Mouse (Mus musculus) layer of hippocampus, adult 9-10 months (tissue): ENCODE measurements around the gene Hdc.

Experiments used
- DNase-seq: peaks from one replicate; pipeline ENCODE4 v3.0.0; 2022; ENCODE audit warnings: low spot score

Hdc gene

DNA sequence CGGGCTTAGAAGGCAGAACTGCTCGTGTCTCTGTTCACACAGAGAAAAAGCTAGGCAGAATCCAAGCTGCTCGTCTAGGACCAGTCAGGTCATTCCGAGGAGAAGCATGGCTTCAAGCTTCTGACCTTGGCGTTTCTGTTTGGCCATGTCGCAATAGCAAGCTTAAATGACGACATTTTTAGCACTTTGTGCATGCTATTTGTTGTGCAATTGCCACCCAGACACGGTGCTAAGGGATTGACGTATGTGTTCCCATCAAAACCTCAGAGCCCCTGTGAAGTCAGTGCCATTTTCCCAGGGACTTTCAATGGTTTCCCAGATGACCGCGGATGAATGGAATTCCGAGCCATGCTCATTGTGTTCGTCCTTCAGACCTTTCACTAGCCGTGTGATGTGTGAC is 18.6 kb downstream of the Hdc start:
- no peak for DNase-seq

DNA sequence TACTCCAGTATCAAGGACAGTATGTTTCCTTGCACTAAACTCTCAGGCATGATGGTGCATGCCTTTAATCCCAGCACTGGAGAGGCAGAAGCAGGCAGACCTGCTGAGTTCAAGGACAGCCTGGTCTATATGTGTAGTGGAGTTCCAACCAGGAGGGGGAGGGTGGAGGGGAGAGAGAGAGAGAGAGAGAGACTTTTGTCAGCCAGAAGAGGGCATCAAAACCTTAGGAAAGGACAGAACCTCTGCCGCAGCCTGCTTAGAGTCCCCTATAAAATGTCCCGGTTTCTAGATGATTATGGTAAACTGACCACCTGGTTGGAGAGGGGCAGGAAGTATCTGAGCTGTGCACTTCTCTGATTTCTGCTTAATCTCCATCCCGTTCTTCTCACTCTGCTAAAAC is 20.1 kb downstream of the Hdc start:
- no peak for DNase-seq

DNA sequence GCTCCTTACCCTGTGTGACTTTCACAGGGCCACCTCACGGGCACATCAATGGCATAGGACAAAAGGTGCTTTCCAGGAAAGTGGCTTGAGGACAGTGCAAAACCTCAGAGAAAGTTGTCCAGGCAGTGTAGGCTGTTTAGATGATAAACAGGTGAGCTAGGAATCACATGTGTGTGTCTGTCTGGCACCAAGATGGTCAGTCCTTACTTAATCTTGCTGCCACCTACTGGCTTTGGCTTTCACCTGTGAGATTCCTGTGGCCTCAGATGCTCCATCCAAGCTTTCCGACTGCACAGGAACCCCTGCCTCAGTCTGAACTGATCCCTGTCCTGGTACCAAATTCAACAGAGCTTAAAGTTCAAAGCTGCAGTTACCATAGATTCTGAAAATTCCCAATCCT is 20.7 kb downstream of the Hdc start:
- DNase-seq = no peak

DNA sequence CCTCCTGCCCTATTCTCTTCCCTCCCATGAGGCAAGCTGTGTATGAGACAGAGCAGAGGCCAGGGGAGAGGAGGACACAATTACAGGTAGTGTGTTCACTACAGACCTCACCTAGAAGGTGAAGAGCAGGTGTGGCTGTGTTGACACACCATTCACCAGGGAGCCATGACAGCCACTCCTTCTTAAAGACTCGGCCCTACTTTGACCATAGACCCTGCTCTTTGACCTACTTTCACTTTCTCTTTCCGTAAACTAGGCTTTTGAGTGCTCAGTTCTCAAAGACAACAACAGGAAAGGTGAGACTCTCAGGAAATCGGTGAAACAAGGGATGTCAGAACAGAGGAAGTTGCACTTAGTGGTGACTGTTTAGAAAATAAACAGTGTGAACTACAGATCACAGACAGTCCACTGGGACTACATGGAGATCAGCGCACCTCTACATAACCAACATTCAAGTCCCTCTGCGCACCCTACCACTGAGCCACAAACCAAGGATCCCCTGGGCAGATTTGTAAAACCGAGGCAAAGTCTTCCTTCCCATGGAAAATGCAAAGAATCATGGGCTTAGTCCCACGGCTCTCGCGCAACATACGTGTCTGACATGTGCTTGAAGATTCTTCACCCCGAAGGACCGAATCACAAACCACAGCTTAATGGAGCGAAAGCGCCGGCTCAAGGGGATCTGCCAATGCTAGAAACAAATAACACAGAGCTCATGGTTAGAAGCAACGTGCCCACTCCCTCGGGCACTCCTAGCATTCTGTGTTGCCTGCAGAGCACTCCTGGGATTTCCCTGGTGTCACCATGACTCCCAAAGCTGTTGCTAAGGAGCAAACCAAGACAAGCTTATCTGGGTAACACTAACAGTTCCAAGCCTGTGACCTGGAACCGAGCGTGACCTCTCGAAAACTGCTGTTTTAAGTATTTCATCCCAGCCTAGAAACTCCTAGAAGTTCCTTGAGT is 21.5 kb downstream of the Hdc start:
- DNase-seq = no peak

DNA sequence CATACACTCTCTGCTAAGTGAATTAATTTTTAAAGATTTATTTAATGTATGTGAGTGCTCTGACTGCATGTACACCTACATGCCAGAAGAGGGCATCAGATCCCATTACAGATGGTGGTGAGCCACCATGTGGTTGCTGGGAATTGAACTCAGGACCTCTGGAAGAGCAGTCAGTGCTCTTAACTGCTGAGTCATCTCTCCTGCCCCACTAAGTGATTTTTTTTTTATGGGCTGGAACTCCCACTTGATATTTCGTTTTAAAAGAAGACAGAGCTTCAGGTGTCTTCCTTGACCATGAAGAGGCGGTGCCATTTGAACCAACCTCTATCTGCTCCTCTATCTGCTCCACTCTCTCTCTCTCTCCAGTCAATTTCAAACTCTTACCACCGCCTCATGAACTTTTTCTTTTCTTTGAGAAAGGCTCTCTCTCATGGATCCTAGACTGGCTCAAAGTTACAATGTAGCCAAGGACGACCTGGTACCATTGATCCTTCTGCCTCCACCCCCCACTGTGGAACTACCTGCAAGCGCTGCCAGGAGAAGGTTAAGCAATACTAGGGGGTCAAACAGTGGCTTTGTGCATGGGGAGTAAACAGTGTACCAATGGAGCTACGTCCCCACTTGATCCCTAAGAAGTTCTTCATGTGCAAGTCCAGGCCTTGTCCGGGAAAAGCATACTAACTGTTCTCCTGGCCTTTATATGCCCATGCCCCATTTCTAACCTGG is 22.6 kb downstream of the Hdc start:
- DNase-seq = no peak

DNA sequence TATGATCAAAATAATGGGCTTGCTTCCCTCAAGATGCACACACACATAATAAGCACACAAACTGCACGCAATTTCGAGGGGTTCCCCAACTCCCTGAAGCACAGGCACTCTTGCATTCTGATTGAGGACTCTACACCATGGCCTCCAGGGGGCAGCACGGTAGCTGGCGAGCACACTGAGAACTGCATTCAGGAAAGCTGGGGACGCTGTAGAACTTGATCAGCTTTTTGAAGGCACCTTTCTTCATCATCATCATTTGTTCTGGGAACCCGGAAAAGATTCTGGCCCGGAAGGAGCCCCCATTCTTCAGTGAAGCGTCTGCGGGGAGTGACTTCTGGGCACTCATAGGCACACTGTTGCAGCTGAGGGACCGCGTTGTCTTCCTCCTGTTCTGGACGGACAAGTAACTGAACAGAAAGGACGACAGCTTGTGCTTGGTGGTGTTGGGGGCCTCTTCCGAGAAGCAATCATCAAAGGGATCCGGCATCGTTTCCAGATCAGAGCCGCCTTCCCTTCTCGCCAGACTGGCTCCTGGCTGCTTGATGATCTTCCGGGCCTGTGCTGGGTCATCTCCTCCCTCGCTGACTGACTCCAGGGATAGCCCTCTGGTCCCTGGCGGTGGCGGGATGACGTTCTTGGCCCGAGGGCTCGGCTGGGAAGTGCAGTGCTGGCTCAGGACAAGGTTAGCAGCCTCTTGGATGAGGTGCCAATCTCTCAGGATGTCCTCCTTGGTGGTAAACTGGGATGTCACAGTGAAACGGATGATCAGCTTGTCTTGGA is 25.1 kb downstream of the Hdc start:
- peak; percentile 41 for DNase-seq

DNA sequence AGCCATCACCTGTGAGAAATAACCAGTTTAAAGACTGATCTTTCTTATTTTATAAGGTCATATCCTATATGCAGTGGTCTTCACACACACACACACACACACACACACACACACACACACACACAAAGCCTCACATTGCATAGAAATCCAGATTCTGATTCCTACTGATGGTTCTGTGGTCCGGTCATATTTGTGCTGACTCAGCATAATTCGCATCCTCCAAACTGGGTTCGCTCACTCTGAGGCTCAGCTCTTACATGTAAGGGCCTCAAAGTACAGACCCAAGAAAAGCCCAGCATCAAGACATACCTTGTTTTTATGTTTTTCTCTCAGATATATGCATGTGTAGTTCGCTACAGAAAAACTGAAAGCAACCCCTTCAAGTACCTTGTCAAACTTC is 27.8 kb downstream of the Hdc start:
- no peak for DNase-seq

DNA sequence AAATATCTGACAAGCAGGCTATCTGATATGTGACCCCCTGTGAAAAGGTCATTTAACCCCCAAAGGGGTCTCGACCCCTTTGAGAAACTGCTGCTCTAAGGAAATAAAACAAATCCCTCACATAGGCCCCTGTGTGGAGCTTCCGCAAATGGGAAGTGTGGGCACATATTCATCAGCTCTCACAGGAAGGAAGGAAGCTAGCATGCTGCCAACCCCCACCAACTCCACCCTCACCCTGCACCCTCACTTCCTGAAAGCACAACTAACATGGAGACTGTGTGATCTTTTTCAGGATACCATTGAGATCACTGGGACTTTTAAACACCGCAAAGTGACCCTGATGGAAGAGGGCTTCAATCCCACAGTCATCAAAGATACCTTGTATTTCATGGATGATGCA is 31.6 kb downstream of the Hdc start:
- DNase-seq = no peak

DNA sequence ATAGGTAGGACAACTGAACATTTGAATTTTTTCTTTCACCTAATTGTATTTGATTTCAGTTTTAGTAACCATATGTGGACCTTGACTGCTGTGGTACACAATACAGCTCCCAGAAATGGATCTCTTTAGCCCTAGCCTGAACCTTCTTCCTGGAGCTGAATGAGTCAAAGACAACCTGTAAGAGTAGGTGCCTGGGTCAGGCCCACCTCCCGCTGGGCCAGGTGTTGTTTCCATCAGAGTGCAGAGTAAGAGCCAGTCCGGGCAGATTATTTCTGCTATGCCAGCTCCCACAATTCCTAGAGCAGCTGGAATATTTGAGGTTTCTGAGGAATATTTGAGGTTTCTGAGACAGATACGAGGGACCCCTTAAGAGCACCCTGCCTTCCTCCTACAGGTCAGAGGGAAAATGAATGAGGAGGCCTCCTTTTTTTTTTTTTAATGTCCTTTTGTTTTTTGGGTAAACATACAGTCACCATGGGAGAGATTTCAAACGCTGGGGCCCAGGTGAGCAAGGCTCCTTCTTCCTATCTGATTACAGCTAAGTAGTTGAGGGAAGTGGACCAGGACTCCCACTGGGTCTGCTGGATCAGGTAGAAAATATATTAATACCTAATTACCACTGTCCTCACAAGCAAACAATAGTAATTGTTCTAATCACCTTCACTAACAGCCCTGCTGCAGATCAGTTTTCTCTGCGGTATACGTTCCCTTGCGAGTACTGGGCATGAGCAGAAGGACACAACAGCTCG is 34.3 kb downstream of the Hdc start:
- DNase-seq = no peak

DNA sequence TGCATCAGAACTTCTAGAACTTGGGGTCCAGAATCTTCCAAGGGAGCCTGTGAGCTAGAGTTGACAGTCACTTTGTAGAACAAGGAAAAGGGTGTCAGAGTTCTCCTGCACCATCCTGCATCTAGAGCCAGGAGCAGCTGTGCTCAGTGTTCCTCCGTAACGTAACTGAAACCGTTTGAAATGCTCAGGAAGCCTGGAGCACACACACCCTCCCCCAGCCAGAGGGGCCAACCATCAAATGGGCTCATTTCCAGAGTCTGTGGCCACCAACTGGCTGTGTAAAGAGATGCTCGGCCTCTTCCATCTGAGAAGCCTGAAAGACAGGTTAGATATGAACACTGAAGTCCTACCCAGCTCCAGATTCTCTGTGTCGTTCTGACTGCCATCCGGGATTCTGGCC is 35.1 kb downstream of the Hdc start:
- DNase-seq = no peak

DNA sequence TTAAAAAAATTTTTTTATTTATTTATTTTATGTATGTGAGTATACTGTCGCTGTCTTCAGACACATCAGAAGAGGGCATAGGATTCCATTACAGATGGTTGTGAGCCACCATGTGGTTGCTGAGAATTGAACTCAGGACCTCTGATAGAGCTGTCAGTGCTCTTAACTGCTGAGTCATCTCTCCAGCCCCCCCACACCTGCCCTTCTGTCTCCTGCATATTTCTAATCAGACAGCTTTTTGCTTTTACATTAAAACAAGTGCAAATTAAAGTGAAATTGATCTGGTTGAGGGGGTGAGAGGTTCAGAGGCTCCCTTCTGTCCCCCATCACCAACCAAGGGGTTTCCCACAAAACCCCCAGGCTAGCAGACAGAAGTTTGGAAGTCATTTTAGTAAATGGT is 39.8 kb downstream of the Hdc start:
- no peak for DNase-seq

DNA sequence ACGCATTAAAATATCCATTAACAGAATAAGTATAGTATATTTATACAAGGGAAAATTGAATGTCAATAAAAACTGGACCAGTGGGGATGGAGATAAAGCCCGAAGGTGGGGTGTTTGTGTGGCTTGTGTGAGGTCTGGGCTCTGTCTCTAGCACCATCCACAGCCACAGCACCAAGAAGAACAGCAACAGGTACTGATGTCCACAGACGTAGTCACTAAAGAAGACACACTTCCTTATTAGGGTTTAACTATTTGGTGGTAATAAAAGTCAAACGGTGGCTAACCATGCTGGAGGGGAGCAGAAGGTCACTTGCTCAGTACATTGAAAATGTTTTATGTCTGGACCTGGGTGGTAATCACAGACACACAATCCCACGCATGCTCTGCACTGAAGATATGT is 41.7 kb downstream of the Hdc start:
- no peak for DNase-seq

DNA sequence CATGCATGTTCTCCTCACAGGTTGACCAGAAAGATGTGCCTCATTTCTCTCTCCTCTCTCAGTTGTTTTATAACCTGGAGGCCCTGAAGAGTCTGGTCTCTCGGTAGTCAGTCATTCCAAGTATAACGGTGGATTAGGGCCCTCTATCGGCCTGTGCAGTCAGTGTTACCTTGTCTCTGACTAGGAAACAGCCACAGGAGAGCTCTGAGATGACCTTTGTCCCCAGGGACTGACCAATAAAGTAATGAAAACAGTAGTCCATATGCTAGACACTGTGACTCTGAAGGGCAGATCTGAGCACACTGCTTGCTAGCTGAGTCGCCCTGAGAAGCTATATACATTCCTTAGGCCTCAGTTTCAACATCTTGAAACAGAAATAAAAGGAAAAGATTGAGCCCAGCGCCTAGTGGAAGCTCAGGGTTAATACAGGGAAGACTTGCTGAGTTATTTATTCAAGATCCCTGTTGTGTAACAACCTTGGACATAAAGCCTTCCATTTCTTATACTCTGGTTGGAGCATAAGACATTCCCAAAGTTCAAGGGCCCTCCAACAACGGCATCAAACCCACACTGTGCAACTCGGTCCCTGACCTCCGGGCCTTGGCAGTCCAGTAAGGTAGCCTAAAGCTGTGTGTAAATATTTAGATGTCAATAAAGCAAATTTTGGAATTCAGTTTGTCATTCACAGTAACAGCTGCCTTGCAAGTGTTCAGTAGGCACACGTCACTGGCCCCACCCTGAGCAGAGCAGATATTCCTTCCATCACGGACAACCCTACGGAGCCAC is 43.5 kb downstream of the Hdc start:
- no peak for DNase-seq

DNA sequence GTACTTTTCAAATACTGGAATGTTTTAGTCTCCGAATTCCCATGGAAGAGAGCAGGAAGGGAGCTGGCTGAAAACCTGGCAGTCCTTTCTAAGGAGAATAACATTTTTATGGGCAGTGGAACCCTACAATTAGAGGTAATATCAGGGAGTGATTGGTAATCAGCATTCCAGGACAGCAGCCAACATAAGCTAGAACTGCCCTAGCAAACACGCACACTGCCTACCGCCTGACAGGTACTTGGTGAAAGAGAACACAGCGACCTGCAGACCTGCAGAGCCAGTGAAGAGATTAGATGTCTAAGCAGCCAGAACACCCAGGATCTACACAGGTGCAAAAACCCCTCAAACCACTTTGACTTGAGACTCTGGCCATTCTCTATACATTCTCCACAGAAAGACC is 46.4 kb downstream of the Hdc start:
- no peak for DNase-seq

DNA sequence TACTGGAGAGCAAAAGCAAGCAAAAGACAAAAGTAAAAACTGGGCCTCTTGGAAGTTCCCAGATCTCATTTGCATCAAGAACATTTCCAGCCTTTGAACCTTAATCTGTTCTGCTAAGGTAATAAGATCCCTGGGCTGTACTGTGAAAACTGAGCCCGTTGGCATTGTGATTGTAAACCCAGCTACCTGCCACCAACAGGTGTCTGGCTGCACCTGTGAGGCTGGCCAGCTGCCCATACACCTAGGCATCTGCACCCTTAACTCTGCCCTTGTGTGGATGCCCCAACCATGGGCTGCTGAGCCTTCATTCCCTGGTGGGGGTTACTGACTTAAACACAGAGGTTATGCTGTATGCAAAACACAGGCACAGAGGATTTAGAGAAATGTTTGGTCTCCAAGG is 46.9 kb downstream of the Hdc start:
- DNase-seq = no peak

DNA sequence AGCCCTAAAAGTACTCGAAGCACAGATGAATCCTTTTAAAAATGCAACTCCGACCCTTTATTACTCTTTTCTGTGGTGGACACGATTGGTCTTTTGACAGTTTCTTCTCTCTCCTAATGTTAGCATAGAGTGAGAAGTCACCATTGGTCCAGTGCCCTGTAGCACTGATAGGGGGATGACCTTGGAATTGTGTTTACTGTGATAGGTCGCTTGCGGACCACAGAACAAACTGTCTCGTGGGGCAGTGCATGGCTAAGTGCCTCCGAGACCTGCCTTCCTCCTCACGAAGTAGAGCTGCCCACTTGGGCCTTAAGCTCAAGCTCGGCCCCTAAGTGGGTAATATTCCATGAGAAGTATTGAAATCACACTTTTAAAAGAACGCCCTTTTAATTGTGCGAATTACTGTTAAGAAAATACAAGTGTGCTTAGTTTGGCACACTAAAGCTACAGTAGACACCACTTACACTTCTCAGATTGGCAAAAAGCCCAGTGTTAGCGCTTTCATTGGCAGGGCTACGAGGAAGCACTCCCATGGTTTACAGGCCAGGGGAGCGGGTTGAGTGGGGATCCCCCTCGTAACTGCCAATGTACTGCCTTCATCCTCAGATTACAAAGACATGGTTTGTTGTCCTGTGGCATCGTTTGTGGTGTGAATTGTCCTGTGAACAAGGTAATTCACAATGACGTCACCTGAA is 55.5 kb downstream of the Hdc start:
- DNase-seq = no peak

DNA sequence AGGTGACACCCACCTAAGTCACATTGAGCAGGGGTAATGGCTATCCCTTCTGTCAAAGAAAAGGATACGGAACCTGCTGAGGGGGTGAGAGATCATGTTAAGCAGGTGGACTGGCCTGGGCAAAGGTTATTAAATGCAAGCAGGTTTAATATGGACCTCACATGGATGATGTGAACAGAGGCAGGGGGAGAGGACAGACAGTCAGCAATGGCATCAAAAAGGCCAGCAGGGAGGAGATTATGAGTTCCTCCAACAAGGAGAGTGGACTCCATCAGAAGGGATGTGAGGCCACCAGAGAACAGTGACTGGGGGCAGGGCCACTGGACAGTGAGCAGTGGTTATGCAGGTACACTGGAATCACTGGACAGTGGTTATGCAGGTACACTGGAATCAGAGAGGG is 59.0 kb downstream of the Hdc start:
- no peak for DNase-seq

DNA sequence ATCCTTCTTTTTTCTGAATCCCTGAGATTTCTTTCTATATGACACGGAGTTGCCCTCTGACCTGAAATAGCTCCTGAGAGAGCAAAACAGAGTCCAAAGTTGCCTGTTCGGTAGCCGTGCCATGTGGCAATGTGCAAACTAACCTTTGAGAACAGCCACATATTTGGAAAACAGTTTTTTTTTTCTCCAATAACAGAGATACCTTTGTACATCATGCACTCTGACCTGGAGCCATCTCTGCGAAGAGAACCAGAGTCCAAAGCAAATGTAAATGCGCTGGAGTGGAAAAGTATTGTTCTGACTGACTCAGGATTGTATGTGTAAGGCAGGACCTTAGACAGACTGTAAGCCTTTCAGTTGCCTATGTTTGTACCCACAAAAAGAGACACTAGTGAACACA is 63.6 kb downstream of the Hdc start:
- DNase-seq = no peak

DNA sequence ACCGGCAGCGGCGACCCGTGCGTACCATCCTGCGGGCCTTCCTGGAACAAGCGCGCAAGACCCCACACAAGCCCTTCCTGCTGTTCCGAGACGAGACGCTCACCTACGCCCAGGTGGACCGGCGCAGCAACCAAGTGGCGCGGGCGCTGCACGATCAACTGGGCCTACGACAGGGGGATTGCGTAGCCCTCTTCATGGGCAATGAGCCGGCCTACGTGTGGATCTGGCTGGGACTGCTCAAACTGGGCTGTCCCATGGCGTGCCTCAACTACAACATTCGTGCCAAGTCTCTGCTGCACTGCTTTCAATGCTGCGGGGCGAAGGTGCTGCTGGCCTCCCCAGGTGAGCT is 65.8 kb downstream of the Hdc start:
- DNase-seq = no peak
